Mouse (Mus musculus) stomach, embryonic 14.5 days (tissue): ENCODE results near the gene Mgat4b. TPM values are rescaled to one million over a fixed set of nuclear protein-coding genes. Genes with fewer than 3 reads are reported as not detected.

ENCODE experiments used
- ATAC-seq: fragments of 200-750 bp; cut with Nextera tagmentation; 2 replicates; pipeline ENCODE4 v1.8.0; 2017; ENCODE audit warnings: low read depth, moderate TSS enrichment; ENCODE audit not compliant: insufficient number of reproducible peaks, insufficient read depth, low FRiP score
- H3K27ac ChIP-seq: fragments of 300-500 bp; sonication (generic); 2 replicates; pipeline ENCODE4 v1.5.1; 2014; ENCODE audit warnings: mild to moderate bottlenecking, low read length, moderate library complexity, mixed read lengths
- H3K27me3 ChIP-seq: fragments of 300-500 bp; sonication (generic); 2 replicates; pipeline ENCODE4 v1.6.1; 2014; ENCODE audit warnings: low read length, control low read depth, mixed read lengths; ENCODE audit not compliant: control insufficient read depth, insufficient read depth
- H3K36me3 ChIP-seq: fragments of 300-500 bp; sonication (generic); 2 replicates; pipeline ENCODE4 v1.6.1; 2014; ENCODE audit warnings: mild to moderate bottlenecking, control low read depth, low read length, moderate library complexity, mixed read lengths; ENCODE audit not compliant: control insufficient read depth, insufficient read depth
- H3K4me1 ChIP-seq: fragments of 300-500 bp; sonication (generic); 2 replicates; pipeline ENCODE4 v1.6.1; 2014; ENCODE audit warnings: low read length, control low read depth, mixed read lengths; ENCODE audit not compliant: control insufficient read depth, insufficient read depth
- H3K4me2 ChIP-seq: fragments of 300-500 bp; sonication (generic); replicated peaks from 2 replicates; pipeline ENCODE4 v1.6.1; 2014; ENCODE audit warnings: low read depth, low read length, control low read depth
- H3K4me3 ChIP-seq: fragments of 300-500 bp; sonication (generic); 2 replicates; pipeline ENCODE4 v1.5.1; 2014; ENCODE audit warnings: low read depth, low read length, control low read depth
- H3K9ac ChIP-seq: fragments of 300-500 bp; sonication (generic); replicated peaks from 2 replicates; pipeline ENCODE4 v1.6.1; 2014; ENCODE audit warnings: low read depth, mild to moderate bottlenecking, control low read depth, low read length, moderate library complexity, mixed read lengths
- H3K9me3 ChIP-seq: fragments of 300-500 bp; sonication (generic); 2 replicates; pipeline ENCODE4 v1.6.1; 2016; ENCODE audit warnings: low read depth, low read length, control low read depth; ENCODE audit not compliant: control insufficient read depth
- WGBS: fragments of 180-500 bp; shearing (Covaris S2); extraction: QIAGEN DNeasy Blood & Tissue Kit; methylation state at CpG from one replicate; pipeline ENCODE4 v1.1.7; 2014; 5-methylcytosine and 5-hydroxymethylcytosine counted together
- polyA plus RNA-seq: library from polyadenylated mRNA; unstranded; fragments of >200 nt; fragmentation: Nextera tagmentation; extraction: Ambion mirVana; gene quantifications from 2 replicates; pipeline ENCODE4 v1.2.1, GENCODE M21; 2014

Mgat4b gene
- polyA plus RNA-seq, 1 experiment from 2014 or later, result 9.6 TPM

DNA sequence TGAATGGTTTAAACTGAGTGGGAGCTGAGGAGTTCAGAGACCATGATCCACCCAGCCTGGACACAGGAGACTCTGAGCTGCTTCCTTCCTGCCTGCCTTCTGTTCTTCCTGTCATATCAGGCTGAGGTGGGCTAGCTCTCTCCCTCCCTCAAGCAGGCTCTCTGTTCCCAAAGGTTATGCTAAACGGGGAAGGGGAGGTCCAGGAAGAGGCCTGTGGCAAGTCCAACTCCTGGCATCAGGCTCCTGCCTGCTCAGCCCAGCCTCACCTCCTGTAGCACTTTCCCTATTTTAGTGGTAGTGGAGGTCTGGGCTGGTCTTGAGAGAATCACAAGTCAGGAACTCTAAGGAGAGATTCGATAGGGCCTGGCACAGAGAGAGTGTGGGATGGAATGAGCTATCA lies 15.7 kb downstream of the Mgat4b start:
- Histone ChIP-seq H3K27me3 (no peaks in the 10 kb centered on the region), H3K9ac (0 out of 2 replicates have a peak overlapping the region, but pooled peaks have one; percentile 89), H3K4me3 (peak overlapping the region; percentile 66), H3K9me3 (no peaks in the 10 kb centered on the region), H3K4me1 (peaks cover 25% of the 10 kb centered on the region), H3K36me3 (no peaks in the 10 kb centered on the region), H3K4me2 (peak overlapping the region; percentile 97), H3K27ac (peak overlapping the region; percentile 2; the same call in 1 of the 2 replicates)
- no peak for ATAC-seq
- WGBS, result 26% methylated on average over 2 of the region's 2 CpGs

DNA sequence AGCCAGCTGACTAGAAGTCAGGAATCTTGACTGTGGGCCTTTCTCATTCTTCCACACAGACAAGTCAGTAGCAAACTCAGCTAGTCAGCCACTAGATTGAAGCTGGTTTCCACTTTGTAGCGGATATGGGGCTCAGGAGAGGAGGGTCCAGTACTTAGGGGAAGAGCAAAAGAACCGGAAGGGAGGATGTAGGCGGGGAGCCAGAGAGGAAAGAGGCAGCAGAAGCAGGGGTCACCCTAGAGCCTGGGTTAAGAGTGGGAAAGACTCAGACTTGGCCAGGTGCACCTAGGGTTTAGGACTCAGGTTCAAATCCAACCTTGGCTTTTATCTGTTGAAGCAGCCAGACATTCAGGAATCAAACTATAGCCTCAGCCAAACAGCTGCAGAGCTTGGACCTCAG lies 16.5 kb downstream of the Mgat4b start:
- Histone ChIP-seq H3K4me1 (peaks cover 25% of the 10 kb centered on the region), H3K4me3 (no peak overlapping the region)
- WGBS, result 78% methylated on average over 3 of the region's 3 CpGs

GRCm38 (mm10) chr11:50227736-50228135 lies 17.0 kb downstream of the Mgat4b start:
- H3K9me3 ChIP-seq, result no peaks in the 10 kb centered on the region
- H3K27ac ChIP-seq, result no peak overlapping the region
- H3K36me3 ChIP-seq, result peaks cover 8% of the 10 kb centered on the region; the same call in 1 of the 2 replicates
- no peaks in the 10 kb centered on the region for H3K27me3 ChIP-seq
- peaks cover 25% of the 10 kb centered on the region for H3K4me1 ChIP-seq
- no peak overlapping the region for H3K4me3 ChIP-seq
- no peak overlapping the region for H3K4me2 ChIP-seq
- no peak for ATAC-seq
- no peak overlapping the region for H3K9ac ChIP-seq
- 89% methylated on average over 4 of the region's 4 CpGs for WGBS

More for the DNA sequence above, 16.5 kb downstream of the Mgat4b start:
- peaks cover 2% of the 10 kb centered on the region; the same call in 1 of the 2 replicates for H3K36me3 ChIP-seq
- ATAC-seq, result no peak
- no peaks in the 10 kb centered on the region for H3K9me3 ChIP-seq
- no peak overlapping the region for H3K9ac ChIP-seq
- no peaks in the 10 kb centered on the region for H3K27me3 ChIP-seq
- no peak overlapping the region for H3K27ac ChIP-seq
- H3K4me2 ChIP-seq, result peak overlapping the region; percentile 97; the same call in 1 of the 2 replicates

- 30% methylated on average over 3 of the region's 3 CpGs for WGBS
- H3K4me3 ChIP-seq, result no peak overlapping the region
- no peak overlapping the region for H3K9ac ChIP-seq
- no peaks in the 10 kb centered on the region for H3K9me3 ChIP-seq
- no peak for ATAC-seq
- peaks cover 25% of the 10 kb centered on the region for H3K4me1 ChIP-seq
- H3K36me3 ChIP-seq, result peaks cover 18% of the 10 kb centered on the region
- H3K27me3 ChIP-seq, result no peaks in the 10 kb centered on the region
- H3K27ac ChIP-seq, result no peak overlapping the region
- no peak overlapping the region for H3K4me2 ChIP-seq
These were observed 18.1 kb downstream of the Mgat4b start for GRCm38 (mm10) chr11:50228772-50229171.

- Histone ChIP-seq H3K9me3 (no peaks in the 10 kb centered on the region), H3K27me3 (no peaks in the 10 kb centered on the region), H3K4me1 (peaks cover 25% of the 10 kb centered on the region), H3K36me3 (peaks cover 24% of the 10 kb centered on the region), H3K27ac (no peak overlapping the region), H3K4me2 (no peak overlapping the region), H3K4me3 (no peak overlapping the region), H3K9ac (no peak overlapping the region)
- WGBS, result 47% methylated on average over 7 of the region's 7 CpGs
- no peak for ATAC-seq
These were observed 18.7 kb downstream of the Mgat4b start for GRCm38 (mm10) chr11:50229252-50229910.

DNA sequence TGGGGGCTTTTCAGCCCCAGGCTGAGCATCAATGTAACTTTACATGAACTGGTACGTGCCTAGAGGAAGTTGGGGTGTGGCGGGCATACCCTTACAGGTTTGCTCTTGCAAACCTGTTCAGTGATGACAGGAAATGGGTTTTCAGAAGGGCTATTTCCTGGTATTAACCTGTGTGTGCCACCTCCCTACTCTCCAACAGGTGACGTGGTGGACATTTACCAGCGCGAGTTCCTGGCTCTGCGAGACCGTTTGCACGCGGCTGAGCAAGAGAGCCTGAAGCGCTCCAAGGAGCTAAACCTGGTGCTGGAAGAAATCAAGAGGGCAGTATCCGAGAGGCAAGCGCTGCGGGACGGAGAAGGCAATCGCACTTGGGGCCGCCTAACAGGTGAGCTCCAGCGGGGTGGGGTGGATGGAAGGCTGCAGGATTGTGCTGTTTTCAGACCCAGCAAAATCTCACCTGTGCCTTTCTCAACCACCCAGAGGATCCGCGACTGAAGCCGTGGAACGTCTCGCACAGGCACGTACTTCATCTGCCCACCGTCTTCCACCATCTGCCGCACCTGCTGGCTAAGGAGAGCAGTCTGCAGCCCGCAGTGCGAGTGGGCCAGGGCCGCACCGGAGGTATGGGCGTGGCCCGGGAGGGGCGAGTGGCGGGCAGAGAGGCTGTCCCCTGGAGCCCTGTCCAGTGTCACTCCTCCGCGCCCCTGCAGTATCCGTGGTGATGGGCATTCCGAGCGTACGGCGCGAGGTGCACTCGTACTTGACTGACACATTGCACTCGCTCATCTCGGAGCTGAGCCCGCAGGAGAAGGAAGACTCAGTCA lies 20.0 kb downstream of the Mgat4b start:
- no peaks in the 10 kb centered on the region for H3K9me3 ChIP-seq
- ATAC-seq, result peak; percentile 44; the same call in 1 of the 2 replicates
- H3K27me3 ChIP-seq, result no peaks in the 10 kb centered on the region
- peaks cover 30% of the 10 kb centered on the region for H3K36me3 ChIP-seq
- 0 out of 2 replicates have a peak overlapping the region, but pooled peaks have one; percentile 0 for H3K4me3 ChIP-seq
- no peak overlapping the region for H3K27ac ChIP-seq
- H3K4me1 ChIP-seq, result peaks cover 25% of the 10 kb centered on the region
- H3K9ac ChIP-seq, result no peak overlapping the region
- WGBS, result 35% methylated on average over 45 of the region's 45 CpGs
- peak overlapping the region; percentile 26 for H3K4me2 ChIP-seq

DNA sequence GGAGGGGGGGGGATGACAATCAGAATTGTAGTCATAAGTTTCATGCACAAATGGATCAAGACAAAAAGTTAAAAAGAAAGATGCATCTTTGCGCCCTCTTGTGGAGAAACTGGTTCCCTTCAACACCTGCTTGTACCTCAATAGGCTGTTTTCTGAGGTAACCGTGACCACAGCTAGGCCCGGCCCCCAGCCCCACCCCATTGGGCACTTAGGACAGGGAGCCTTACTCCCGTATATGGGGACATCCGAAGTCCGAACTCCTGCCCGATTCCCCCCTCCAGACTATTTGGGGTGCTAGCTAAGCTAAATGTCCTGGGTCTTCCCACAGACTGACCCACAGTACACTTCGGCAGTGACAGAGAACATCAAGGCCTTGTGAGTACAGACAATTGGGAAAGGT lies 20.7 kb downstream of the Mgat4b start:
- no peak overlapping the region for H3K4me3 ChIP-seq
- peak overlapping the region; percentile 26 for H3K4me2 ChIP-seq
- peaks cover 30% of the 10 kb centered on the region for H3K36me3 ChIP-seq
- no peak overlapping the region for H3K27ac ChIP-seq
- H3K9me3 ChIP-seq, result no peaks in the 10 kb centered on the region
- H3K9ac ChIP-seq, result no peak overlapping the region
- H3K4me1 ChIP-seq, result peaks cover 20% of the 10 kb centered on the region
- 22% methylated on average over 8 of the region's 8 CpGs for WGBS
- no peaks in the 10 kb centered on the region for H3K27me3 ChIP-seq
- no peak for ATAC-seq

DNA sequence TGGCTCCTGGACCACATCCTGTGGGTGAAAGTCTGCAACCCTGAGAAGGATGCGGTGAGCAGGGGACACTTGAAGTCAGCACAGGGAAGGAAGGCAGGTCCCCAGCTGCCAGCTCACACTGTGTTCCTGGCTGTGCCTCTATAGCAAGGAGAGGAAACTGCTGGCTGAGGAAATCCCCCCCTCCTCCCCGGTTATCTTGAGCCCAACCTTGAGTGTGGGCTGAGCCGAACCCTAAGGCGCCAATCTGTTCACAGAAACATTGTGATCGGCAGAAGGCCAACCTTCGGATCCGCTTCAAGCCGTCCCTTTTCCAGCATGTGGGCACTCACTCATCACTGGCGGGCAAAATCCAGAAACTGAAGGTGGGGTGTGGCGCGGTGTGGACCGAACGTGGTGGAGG lies 22.3 kb downstream of the Mgat4b start:
- no peak overlapping the region for H3K4me2 ChIP-seq
- ATAC-seq, result no peak
- H3K4me1 ChIP-seq, result peaks cover 18% of the 10 kb centered on the region
- H3K9me3 ChIP-seq, result no peaks in the 10 kb centered on the region
- H3K4me3 ChIP-seq, result no peak overlapping the region
- no peak overlapping the region for H3K9ac ChIP-seq
- peaks cover 6% of the 10 kb centered on the region; the same call in 1 of the 2 replicates for H3K27me3 ChIP-seq
- peaks cover 30% of the 10 kb centered on the region for H3K36me3 ChIP-seq
- H3K27ac ChIP-seq, result no peak overlapping the region
- 92% methylated on average over 13 of the region's 13 CpGs for WGBS
